Comparison of ENCODE assay signal across 8 mouse cellular contexts in the genomic region with DNA sequence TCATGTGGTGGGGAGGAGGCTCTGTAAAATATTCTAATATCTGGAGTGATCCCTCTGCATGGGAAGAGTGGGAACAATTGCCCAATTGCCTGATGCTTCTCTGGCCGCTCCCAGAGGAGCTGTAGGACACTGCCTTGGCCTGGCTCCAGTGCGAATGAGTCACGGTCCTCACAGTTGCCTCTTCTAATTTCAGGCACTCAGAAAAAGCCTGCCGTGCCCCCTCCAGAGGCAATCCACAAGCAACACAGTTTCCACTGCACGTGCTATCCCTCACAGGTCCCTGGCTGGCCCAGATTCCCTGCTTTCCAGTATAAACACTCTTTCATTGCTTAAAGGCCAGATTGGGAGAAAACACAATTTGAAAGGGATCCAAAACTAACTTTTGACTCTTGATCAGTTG. TPM values are rescaled to one million over a fixed set of nuclear protein-coding genes. Genes with fewer than 3 reads are reported as not detected.
A peak's percentile ranks its signal among the peaks of the same experiment; 100 is the strongest.
DNase-seq lines count a peak whose midpoint lies in the region; ATAC-seq and TF ChIP-seq lines count a peak whose summit lies in the region.

No protein-coding gene starts in this region.

- peak; percentile 55 for ATAC-seq in heart, embryonic 14.5 days (ENCODE audit: insufficient number of reproducible peaks, insufficient read depth, low FRiP score, low read depth)

- H3K27ac ChIP-seq in heart, embryonic 14.5 days (replicated peaks in 1 of 2; ENCODE audit: control insufficient read depth in 1 of 2, insufficient read depth in 1 of 2, low read depth in 2 of 2, low read length in 2 of 2), result peak overlapping the region; percentile 37 to 64
- no peak overlapping the region for H3K27ac ChIP-seq in thymus, adult 2 months (ENCODE audit: control insufficient read depth, insufficient read depth, low read length)

- no peak overlapping the region for H3K4me2 ChIP-seq in heart, embryonic 14.5 days (ENCODE audit: low read length)

- 5% methylated on average over 5 of the region's 5 CpGs for WGBS in heart, embryonic 14.5 days
- 86% methylated on average over 5 of the region's 5 CpGs for WGBS in thymus, adult 2 months

- H3K9me3 ChIP-seq in heart, embryonic 14.5 days (ENCODE audit: control insufficient read depth, low read length), result no peaks in the 10 kb centered on the region

- no peak overlapping the region for H3K9ac ChIP-seq in heart, embryonic 14.5 days (ENCODE audit: low read length)

- peak; percentile 68 for DNase-seq in 3134 (ENCODE audit: extremely low read depth, insufficient read length, low spot score)
- peak; percentile 91 for DNase-seq in Muller cell, postnatal 12 days (ENCODE audit: inconsistent ontology term)
- peak; percentile 86 to 88 for DNase-seq in cerebellum, postnatal 36 days
- peak; percentile 78 for DNase-seq in left cerebral cortex, adult 11 months (ENCODE audit: low spot score)
- DNase-seq in right cerebral cortex, adult 2 months (ENCODE audit: low spot score in 2 of 2), result peak; percentile 87 to 91
- no peak for DNase-seq in thymus, adult 2 months
- no peak for DNase-seq in spleen, postnatal 4 days (ENCODE audit: low spot score in 2 of 2)

- H3K27me3 ChIP-seq in heart, embryonic 14.5 days (ENCODE audit: control insufficient read depth, insufficient read depth, low read length), result no peaks in the 10 kb centered on the region
- no peaks in the 10 kb centered on the region for H3K27me3 ChIP-seq in thymus, adult 2 months (ENCODE audit: control insufficient read depth, insufficient read depth, low read length)

- H3K36me3 ChIP-seq in heart, embryonic 14.5 days (ENCODE audit: control insufficient read depth, insufficient read depth, low read length), result peaks cover 17% of the 10 kb centered on the region
- H3K36me3 ChIP-seq in thymus, adult 2 months (ENCODE audit: control insufficient read depth, insufficient read depth, low read length), result peaks cover 2% of the 10 kb centered on the region; the same call in 1 of the 2 replicates

- no peak for TF ChIP-seq CTCF in thymus, adult 2 months (IDR thresholded peaks at IDR 0.05; ENCODE audit: borderline replicate concordance, control insufficient read depth, extremely low read depth, insufficient read depth, low read length, poor library complexity)

- no peak overlapping the region for H3K4me3 ChIP-seq in heart, embryonic 14.5 days (ENCODE audit: control insufficient read depth in 1 of 2, insufficient read depth in 1 of 2, low read depth in 1 of 2, low read length in 2 of 2)
- no peak overlapping the region for H3K4me3 ChIP-seq in thymus, adult 2 months (ENCODE audit: control insufficient read depth, insufficient read depth, low read length)

- no peak for TF ChIP-seq POLR2A in thymus, adult 2 months (IDR thresholded peaks at IDR 0.05; ENCODE audit: control insufficient read depth, extremely low read depth, insufficient read depth, low read length, poor library complexity)

- peaks cover 14 to 17% of the 10 kb centered on the region in 2 experiments for H3K4me1 ChIP-seq in heart, embryonic 14.5 days (ENCODE audit: control insufficient read depth in 2 of 2, insufficient read depth in 2 of 2, low read length in 2 of 2)
- H3K4me1 ChIP-seq in thymus, adult 2 months (replicated peaks; ENCODE audit: control insufficient read depth, insufficient read depth, low read length), result no peaks in the 10 kb centered on the region

RNA-seq across cellular contexts. Expression of a gene that starts 13.2 kb away (rescaled TPM):
- 4.5 and 5.1 TPM in 2 replicates for polyA plus RNA-seq in heart, embryonic 14.5 days (2014; fragmentation: Nextera tagmentation; extraction: Ambion mirVana)
- polyA plus RNA-seq in thymus, adult 2 months (2012; rRNA removed), result 22.0 and 27.6 TPM in 2 replicates

RNA-seq across cellular contexts. Expression of a gene that starts 24.0 kb away (rescaled TPM):
- 16.5 and 16.7 TPM in 2 replicates for polyA plus RNA-seq in heart, embryonic 14.5 days (2014; fragmentation: Nextera tagmentation; extraction: Ambion mirVana)
- polyA plus RNA-seq in thymus, adult 2 months (2012; rRNA removed), result 14.9 and 16.7 TPM in 2 replicates

Comparison
In these comparisons a context has a peak if more than half of its experiments do, and no peak if none do; other contexts are left out.
1. DNase-seq: peak in 3134 (single experiment), Muller cell, postnatal 12 days (single experiment), cerebellum, postnatal 36 days (2 of 2), left cerebral cortex, adult 11 months (single experiment) and right cerebral cortex, adult 2 months (2 of 2); none in thymus, adult 2 months (single experiment) and spleen, postnatal 4 days (0 of 2).